Mouse (Mus musculus) megakaryocyte, adult 5-6 weeks (primary cell): Measurements from ENCODE around the gene Stx5a. TPM values are rescaled to one million over a fixed set of nuclear protein-coding genes. Genes with fewer than 3 reads are reported as not detected.
A peak's percentile ranks its signal among the peaks of the same experiment; 100 is the strongest.

ENCODE experiments used
- ATAC-seq: 2 replicates; pipeline ENCODE4 v1.8.0; 2016; ENCODE audit warnings: mild to moderate bottlenecking, inconsistent platforms; ENCODE audit not compliant: poor library complexity, severe bottlenecking
- total RNA-seq, 2 experiments: library from RNA; stranded (forward) in 1 of 2; stranded (reverse) in 1 of 2; fragments of 153-499, 151-499 nt in 1 of 2; fragments of 221-1000, 200-1000 nt in 1 of 2; gene quantifications; 2 replicates each; pipeline versions ENCODE4 v1.2.3 to v1.2.4; 2015 to 2017

Gene Stx5a
- 40.9 and 55.3 TPM in 2 replicates for total RNA-seq (2015)
- 40.8 and 65.6 TPM in 2 replicates for total RNA-seq (2017)

DNA sequence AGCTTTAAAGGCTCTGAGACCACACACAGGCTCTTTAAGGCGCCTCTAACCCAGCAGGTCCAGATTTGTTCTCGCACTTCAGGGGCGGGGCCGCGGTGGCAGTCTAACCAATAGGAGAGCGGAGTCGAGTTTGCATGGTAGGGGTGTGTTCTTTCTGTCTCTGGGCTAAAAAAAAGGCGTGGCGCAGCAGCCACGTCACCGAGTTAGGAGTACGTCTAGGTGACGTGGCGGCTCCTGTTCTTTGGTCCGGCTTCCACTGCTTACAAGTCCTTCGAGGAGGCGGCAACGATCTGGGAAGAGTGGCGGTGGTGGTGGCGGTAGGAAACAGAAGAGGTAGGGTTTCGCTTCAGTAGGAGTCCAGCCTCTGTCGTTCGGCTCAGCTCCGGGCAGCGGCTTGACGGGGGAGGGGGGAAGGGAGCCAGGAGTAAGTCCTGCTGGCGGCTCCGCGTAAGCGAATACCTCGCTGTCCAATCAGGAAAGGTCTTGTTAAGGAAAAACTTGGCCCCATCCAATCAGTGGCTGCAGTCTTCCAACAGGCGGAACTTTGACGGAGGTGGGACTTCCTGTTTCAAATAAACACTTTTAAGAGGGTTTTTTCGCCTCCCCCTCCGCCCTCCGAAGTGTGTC is at the start of gene Stx5a:
Gene Stx5a, plus strand, starts transcription at position 171 of the 627 bp plus-strand sequence.
- peak; percentile 95 for ATAC-seq

- no peak for ATAC-seq
Observed at GRCm38 (mm10) chr19:8691871-8692539, 49.2 kb upstream of the Stx5a start.

GRCm38 (mm10) chr19:8692740-8693139 is 48.5 kb upstream of the Stx5a start:
- ATAC-seq: no peak

GRCm38 (mm10) chr19:8695330-8695729 is 45.9 kb upstream of the Stx5a start:
- peak; percentile 77 for ATAC-seq

DNA sequence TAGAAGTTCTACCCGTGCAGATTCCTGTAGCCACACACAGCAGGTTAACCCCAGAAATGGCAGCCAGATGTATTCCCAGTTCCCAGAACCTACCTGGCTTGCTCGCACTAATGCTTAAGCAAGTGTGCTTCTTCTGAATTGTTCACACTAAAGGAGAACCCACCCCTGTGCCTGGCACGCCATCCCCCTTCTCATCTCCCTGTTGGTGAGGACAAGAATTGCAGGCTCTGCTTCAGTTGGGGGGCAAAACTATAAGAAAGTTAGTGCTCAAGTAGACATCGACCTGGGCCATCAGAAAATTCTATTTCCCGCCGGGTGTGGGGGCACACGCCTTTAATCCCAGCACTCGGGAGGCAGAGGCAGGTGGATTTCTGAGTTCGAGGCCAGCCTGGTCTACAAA is 41.6 kb upstream of the Stx5a start:
- ATAC-seq: no peak

GRCm38 (mm10) chr19:8702458-8702857 is 38.8 kb upstream of the Stx5a start:
- ATAC-seq: no peak

GRCm38 (mm10) chr19:8703571-8703970 is 37.6 kb upstream of the Stx5a start:
- no peak for ATAC-seq

- ATAC-seq: no peak
Observed at GRCm38 (mm10) chr19:8705026-8705708, 36.0 kb upstream of the Stx5a start.

GRCm38 (mm10) chr19:8706132-8706667 is 35.0 kb upstream of the Stx5a start:
- no peak for ATAC-seq

DNA sequence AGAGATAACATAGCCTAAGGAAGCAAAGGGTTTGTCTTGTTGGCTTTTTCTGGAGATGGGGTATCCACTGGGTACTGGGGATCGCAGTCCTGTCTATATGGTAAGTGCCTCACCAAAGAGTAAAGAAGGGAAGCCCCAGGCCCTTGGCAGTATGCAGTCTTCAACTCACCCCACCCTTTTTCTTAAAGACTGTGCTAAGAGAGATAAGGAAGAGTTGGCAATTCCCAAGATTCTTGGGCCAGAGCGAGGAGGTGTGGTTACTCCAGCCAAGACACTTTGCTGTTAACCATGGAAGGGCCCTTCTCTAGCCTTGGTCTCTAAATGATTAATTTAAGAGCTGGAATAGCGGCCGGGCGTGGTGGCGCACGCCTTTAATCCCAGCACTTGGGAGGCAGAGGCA is 34.3 kb upstream of the Stx5a start:
- ATAC-seq: no peak

- no peak for ATAC-seq
Observed at GRCm38 (mm10) chr19:8708954-8709353, 32.3 kb upstream of the Stx5a start.

DNA sequence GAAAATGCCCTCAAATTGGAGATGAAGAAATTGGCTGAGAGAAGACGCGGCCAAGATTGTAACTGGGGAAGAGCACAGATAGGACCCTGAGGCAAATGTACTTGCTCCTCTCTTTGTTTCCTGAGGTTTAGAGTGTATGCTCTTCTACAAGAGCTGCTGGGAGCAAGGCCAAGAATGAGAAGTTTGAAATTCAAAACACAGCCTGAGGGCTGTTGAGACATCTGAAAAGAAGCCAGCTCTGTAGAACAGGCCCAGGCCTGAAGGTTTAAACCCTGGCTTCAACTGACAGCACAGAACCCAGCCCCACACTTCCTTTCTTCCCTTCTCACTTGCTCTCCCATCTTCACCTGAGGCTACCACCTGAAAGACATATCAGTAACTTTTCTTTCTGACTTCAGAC is 31.2 kb upstream of the Stx5a start:
- no peak for ATAC-seq

- no peak for ATAC-seq
Observed at GRCm38 (mm10) chr19:8711506-8711905, 29.7 kb upstream of the Stx5a start.

DNA sequence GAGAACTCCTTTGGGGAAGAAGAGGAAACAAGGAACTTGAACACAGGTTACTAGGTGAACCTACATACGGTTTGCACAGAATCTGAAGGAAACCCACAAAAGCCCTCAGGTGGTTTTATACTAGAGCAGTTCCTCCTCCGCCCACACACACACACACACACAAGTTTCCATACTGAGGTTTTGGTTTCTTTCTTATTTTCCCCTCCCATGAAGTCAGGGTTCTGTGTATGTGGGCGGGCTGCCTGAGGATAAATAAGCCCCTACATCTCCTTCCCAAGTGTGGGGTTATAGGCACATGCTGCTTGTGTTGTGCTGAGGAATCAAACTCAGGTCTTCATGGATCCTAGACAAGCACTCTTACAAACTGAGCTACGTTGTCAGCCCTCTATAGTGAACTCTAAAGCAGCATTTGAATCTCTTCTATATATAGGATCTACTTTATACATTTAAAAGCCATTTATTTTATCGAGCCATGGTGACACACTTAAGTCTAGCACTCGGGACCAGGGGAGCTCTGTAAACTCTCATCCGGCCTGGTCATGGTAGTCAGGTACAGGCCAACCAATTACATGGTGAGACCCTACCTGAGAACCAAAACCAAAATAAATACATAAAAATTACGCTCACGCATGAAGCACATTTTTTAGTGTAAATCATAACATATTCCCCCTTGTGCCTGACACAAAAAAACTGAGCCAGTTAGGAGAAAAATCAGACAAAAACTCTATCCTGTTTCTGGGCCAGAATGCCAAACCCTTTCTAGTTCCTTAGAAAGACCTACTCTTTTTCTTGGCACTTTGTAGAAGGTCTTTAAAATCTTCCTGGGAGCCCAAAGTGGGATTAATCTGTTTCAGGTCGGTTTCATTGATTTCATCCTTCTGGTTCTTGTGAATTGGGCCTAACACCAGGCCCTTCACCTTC is 29.0 kb upstream of the Stx5a start:
- peak; percentile 15 for ATAC-seq

DNA sequence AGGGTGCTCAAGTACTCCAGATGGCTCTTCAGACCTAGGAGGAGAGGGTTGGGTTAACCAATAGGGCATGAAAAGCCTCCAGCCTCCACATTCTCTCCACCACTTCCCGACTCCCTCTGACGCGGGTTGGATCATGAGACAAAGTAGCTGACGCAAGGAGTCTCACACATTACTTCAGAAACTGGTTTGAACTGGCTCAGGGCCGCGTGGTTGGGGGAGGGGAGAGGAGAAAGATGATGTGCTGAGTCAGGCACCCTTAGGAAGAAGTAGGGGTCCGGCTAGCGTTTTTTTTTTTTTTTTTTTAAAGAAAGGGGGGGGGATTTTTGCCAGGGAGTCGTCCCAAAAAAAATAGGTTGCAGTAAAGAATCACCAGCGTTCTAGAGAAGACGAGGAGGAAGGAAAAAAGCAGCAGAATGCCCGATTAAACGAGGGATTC is 28.3 kb upstream of the Stx5a start:
- ATAC-seq: peak; percentile 64

- peak; percentile 80 for ATAC-seq
Observed at GRCm38 (mm10) chr19:8713306-8713996, 27.8 kb upstream of the Stx5a start.

- ATAC-seq: peak; percentile 26
Observed at GRCm38 (mm10) chr19:8713997-8714652, 27.1 kb upstream of the Stx5a start.

GRCm38 (mm10) chr19:8714653-8715481 is 26.3 kb upstream of the Stx5a start:
- no peak for ATAC-seq
